Mouse (Mus musculus): ENCODE data around the gene Spock2. TPM values are rescaled to one million over a fixed set of nuclear protein-coding genes. Genes with fewer than 3 reads are reported as not detected.
A peak's percentile ranks its signal among the peaks of the same experiment; 100 is the strongest.
"Not testable (repeated sequence)": the region's sequence is repeated elsewhere in the genome, so short reads cannot be mapped to it uniquely, and the experiment has no call there.

Spock2 gene
- polyA plus RNA-seq, 1 experiment from 2014 or later, result 0.09 TPM

DNA sequence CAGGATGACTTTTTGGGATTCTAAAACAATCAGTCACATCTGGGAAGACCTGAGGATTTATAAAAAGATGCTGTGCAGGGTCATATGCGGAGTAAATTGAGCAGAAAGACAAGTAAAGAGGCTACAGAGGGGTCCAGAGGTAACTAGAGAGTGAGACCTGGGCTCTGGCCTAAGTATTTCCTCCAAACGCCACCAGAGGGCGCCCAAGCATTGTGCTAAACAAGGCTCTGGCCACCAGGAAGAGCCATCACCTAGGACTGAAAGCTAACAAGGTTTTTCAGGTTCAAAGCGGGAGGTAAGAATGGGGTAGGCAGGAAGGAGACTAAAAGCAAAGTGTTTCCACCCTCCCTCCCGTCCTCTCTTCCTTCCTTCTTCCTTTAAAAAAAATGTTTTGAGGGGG, 42.1 kb downstream of the Spock2 start:
- Histone ChIP-seq H3K9me3 (ENCODE audit: low read length) (no peaks in the 10 kb centered on the region), H3K4me1 (ENCODE audit: insufficient read depth) (no peaks in the 10 kb centered on the region), H3K27ac (ENCODE audit: low read depth) (no peak overlapping the region), H3K9ac (replicated peaks) (no peak overlapping the region), H3K4me3 (ENCODE audit: low read depth, low read length) (no peak overlapping the region), H3K4me2 (ENCODE audit: low read depth, low read length) (no peak overlapping the region), H3K36me3 (replicated peaks; ENCODE audit: insufficient read depth, low read length) (no peaks in the 10 kb centered on the region), H3K27me3 (ENCODE audit: insufficient read depth, low read length) (no peaks in the 10 kb centered on the region)
- DNase-seq, result peak; percentile 83
- peak; percentile 93 for TF ChIP-seq CTCF (IDR thresholded peaks at IDR 0.05; ENCODE audit: low read depth)
- TF ChIP-seq EP300 (IDR thresholded peaks at IDR 0.05; ENCODE audit: low read depth), result no peak
- peak; percentile 63 for ATAC-seq
- 7% methylated on average over 5 of the region's 5 CpGs for WGBS (ENCODE audit: insufficient replicate concordance)

- H3K9me3 ChIP-seq (ENCODE audit: low read length), result no peaks in the 10 kb centered on the region
- TF ChIP-seq CTCF (IDR thresholded peaks at IDR 0.05; ENCODE audit: low read depth) (no peak), EP300 (IDR thresholded peaks at IDR 0.05; ENCODE audit: low read depth) (no peak)
- no peaks in the 10 kb centered on the region for H3K4me1 ChIP-seq (ENCODE audit: insufficient read depth)
- no peak overlapping the region for H3K4me2 ChIP-seq (ENCODE audit: low read depth, low read length)
- DNase-seq (peak; percentile 23), ATAC-seq (no peak)
- H3K27ac ChIP-seq (ENCODE audit: low read depth), result no peak overlapping the region
- H3K4me3 ChIP-seq (ENCODE audit: low read depth, low read length), result no peak overlapping the region
- no peak overlapping the region for H3K9ac ChIP-seq (replicated peaks)
- H3K27me3 ChIP-seq (ENCODE audit: insufficient read depth, low read length), result no peaks in the 10 kb centered on the region
- WGBS (ENCODE audit: insufficient replicate concordance), result 39% methylated on average over 6 of the region's 6 CpGs
- H3K36me3 ChIP-seq (replicated peaks; ENCODE audit: insufficient read depth, low read length), result no peaks in the 10 kb centered on the region
These were observed 45.2 kb downstream of the Spock2 start for GRCm38 (mm10) chr10:60151107-60151663.

GRCm38 (mm10) chr10:60156016-60156415, 50.0 kb downstream of the Spock2 start:
- no peak overlapping the region for H3K4me3 ChIP-seq (ENCODE audit: low read depth, low read length)
- H3K36me3 ChIP-seq (replicated peaks; ENCODE audit: insufficient read depth, low read length), result no peaks in the 10 kb centered on the region
- ATAC-seq (no peak), DNase-seq (no peak)
- H3K4me2 ChIP-seq (ENCODE audit: low read depth, low read length), result no peak overlapping the region
- no peak overlapping the region for H3K9ac ChIP-seq (replicated peaks)
- TF ChIP-seq EP300 (IDR thresholded peaks at IDR 0.05; ENCODE audit: low read depth) (no peak), CTCF (IDR thresholded peaks at IDR 0.05; ENCODE audit: low read depth) (no peak)
- H3K9me3 ChIP-seq (ENCODE audit: low read length), result no peaks in the 10 kb centered on the region
- no peaks in the 10 kb centered on the region for H3K4me1 ChIP-seq (ENCODE audit: insufficient read depth)
- H3K27me3 ChIP-seq (ENCODE audit: insufficient read depth, low read length), result no peaks in the 10 kb centered on the region
- no peak overlapping the region for H3K27ac ChIP-seq (ENCODE audit: low read depth)

GRCm38 (mm10) chr10:60158144-60158543, 52.1 kb downstream of the Spock2 start:
- Histone ChIP-seq H3K4me1 (ENCODE audit: insufficient read depth) (no peaks in the 10 kb centered on the region), H3K4me2 (ENCODE audit: low read depth, low read length) (no peak overlapping the region), H3K9ac (replicated peaks) (no peak overlapping the region), H3K9me3 (ENCODE audit: low read length) (no peaks in the 10 kb centered on the region), H3K36me3 (replicated peaks; ENCODE audit: insufficient read depth, low read length) (no peaks in the 10 kb centered on the region), H3K27me3 (ENCODE audit: insufficient read depth, low read length) (no peaks in the 10 kb centered on the region), H3K27ac (ENCODE audit: low read depth) (no peak overlapping the region), H3K4me3 (ENCODE audit: low read depth, low read length) (no peak overlapping the region)
- no peak for TF ChIP-seq CTCF (IDR thresholded peaks at IDR 0.05; ENCODE audit: low read depth)
- no peak for TF ChIP-seq EP300 (IDR thresholded peaks at IDR 0.05; ENCODE audit: low read depth)
- WGBS (ENCODE audit: insufficient replicate concordance), result 63% methylated on average over 3 of the region's 3 CpGs
- DNase-seq (no peak), ATAC-seq (no peak)

DNA sequence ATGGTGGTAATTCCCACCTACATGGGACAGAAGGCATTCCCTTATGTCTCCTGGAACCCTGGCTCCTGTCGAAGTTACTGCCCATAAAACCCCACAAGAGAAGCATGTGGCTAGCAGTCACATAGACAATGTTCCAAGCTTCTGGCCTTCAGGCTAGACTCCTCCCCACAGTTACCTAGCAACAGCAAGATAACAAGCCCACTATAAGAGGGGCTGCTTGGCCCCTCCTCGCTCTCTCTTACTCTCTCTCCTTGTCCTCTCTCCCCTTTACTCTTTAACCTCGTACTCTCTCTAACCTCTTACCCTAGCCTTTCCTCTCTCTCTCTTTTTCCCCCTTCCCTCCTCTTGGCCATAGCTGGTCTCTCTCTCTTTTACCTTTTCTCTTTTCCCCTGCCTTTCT, 55.4 kb downstream of the Spock2 start:
- not testable (repeated sequence) for H3K27me3 ChIP-seq (ENCODE audit: insufficient read depth, low read length); ATAC-seq

GRCm38 (mm10) chr10:60162184-60162972, 56.4 kb downstream of the Spock2 start:
- TF ChIP-seq EP300 (IDR thresholded peaks at IDR 0.05; ENCODE audit: low read depth), result 0 out of 2 replicates have a peak, but pooled peaks have one; percentile 28
- not testable (repeated sequence) for DNase-seq; H3K27me3 ChIP-seq (ENCODE audit: insufficient read depth, low read length); H3K36me3 ChIP-seq (replicated peaks; ENCODE audit: insufficient read depth, low read length); H3K9ac ChIP-seq (replicated peaks); H3K4me1 ChIP-seq (ENCODE audit: insufficient read depth); H3K9me3 ChIP-seq (ENCODE audit: low read length)
- 0 out of 2 replicates have a peak overlapping the region, but pooled peaks have one; percentile 13 for H3K4me3 ChIP-seq (ENCODE audit: low read depth, low read length)
- peak overlapping the region; percentile 15; the same call in 1 of the 2 replicates for H3K4me2 ChIP-seq (ENCODE audit: low read depth, low read length)
- peak; percentile 47 for ATAC-seq
- WGBS (ENCODE audit: insufficient replicate concordance), result 74% methylated on average over 8 of the region's 8 CpGs
- H3K27ac ChIP-seq (ENCODE audit: low read depth), result peak overlapping the region; percentile 75

More for the DNA sequence above, 55.4 kb downstream of the Spock2 start:
- WGBS (ENCODE audit: insufficient replicate concordance), result 62% methylated on average over 3 of the region's 3 CpGs
- not testable (repeated sequence) for H3K36me3 ChIP-seq (replicated peaks; ENCODE audit: insufficient read depth, low read length); H3K9me3 ChIP-seq (ENCODE audit: low read length); H3K9ac ChIP-seq (replicated peaks); H3K4me1 ChIP-seq (ENCODE audit: insufficient read depth); DNase-seq
- Histone ChIP-seq H3K4me3 (ENCODE audit: low read depth, low read length) (0 out of 2 replicates have a peak overlapping the region, but pooled peaks have one; percentile 20), H3K4me2 (ENCODE audit: low read depth, low read length) (peak overlapping the region; percentile 15), H3K27ac (ENCODE audit: low read depth) (peak overlapping the region; percentile 75)
